Mouse (Mus musculus) urinary bladder, postnatal 4 days (tissue): ENCODE results near the gene Rab28.
"Not testable (repeated sequence)": the region's sequence is repeated elsewhere in the genome, so short reads cannot be mapped to it uniquely, and the experiment has no call there.

Experiments used
- DNase-seq, 2 experiments: peaks; one replicate each; pipeline ENCODE4 v3.0.0; 2021 to 2022; ENCODE audit warnings: low spot score in 2 of 2

Rab28 gene

DNA sequence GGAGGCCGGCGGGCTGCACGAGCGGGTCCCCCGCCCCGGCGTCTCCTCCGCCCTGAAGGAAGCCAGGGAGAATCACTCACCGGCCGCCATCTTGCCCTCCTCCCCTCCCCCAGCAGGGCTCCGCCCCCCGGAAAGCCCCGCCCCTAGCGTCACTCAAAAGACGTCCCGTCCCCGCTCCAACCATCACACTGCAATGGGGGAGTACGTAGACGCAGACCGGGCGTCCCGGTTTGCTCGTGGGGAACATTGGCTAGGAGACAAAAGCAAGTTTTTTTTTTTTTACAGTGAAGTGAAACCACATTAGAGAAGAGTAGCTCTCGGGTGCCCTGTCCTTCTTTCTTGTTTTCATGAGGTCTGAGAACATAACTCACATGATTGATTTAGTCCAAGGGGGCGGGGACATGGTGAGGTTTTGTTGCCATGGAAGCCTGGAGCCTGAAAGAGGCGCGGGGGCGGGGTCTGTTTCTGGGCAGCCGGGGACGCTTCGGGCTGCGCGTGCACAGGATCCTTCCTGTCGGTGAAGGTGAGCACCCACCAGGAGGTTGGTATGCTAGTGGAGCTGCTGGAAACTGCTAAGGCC is at the start of gene Rab28:
Gene Rab28 (minus strand): TSS at position 107 of the 580 bp plus-strand sequence.
- peak; percentile 89 to 94 for DNase-seq

DNA sequence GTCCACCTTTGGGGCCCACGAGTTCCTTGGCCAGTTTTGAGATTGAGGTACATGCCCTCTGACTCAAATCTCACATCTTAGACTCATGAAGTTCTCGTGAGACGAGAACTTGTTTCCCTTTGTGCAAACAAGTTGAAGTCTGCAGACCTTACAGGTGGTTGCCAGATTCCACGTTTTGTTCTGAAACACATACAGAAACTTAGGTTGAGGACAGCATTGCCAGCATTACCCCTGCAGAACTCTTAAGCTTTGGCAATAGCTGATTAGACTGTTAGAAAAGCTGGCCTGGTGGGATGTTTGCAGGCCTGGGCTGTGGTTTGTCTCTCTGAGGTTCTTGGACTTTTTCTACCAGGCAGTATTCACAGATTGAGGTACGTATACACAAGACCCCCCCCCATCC is 49.4 kb upstream of the Rab28 start:
- no peak for DNase-seq

DNA sequence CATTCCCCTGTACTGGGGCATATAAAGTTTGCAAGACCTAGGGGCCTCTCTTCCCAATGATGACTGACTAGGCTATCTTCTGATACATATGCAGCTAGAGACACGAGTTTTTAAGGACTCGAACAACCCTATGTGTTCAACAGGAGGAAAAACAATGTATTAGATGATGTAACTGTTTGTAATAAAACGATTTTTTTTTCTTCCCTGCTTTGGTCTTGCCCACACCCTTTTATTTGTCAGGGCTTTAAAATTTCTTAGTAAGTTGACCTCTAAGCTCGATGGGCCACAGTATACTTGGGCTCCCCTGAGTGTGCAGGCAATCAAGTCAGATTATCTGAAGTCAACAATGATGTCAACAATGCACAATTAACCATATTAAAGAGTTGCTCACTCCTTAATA is 48.4 kb upstream of the Rab28 start:
- no peak for DNase-seq

DNA sequence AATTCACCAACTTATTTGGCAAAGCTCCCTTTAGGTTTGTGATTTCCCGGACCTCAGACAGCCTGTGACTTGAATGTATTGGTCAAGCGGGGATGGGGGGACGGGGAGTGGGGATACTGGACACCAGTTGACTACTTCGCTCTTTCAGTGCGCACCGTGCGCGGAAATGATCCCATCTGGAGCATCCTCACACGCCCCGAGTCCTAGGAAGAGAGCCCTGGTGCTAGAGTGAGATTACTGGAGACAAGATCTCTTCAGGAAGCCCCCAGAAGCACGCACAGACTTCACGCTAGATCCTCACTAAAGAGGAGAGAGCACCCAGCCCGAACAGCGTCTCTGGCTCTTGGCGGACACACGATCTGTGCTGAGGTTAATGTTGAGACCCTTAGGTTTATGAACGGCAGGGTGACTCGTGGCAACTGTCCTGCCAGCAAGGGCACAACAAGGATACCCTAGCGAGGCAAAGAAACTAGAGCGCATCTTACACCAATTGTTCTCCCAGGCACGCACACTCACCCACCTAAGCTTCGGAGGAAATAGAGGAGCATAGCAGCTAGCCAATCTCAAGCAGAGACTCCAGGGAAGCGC is 47.5 kb upstream of the Rab28 start:
- no peak for DNase-seq

DNA sequence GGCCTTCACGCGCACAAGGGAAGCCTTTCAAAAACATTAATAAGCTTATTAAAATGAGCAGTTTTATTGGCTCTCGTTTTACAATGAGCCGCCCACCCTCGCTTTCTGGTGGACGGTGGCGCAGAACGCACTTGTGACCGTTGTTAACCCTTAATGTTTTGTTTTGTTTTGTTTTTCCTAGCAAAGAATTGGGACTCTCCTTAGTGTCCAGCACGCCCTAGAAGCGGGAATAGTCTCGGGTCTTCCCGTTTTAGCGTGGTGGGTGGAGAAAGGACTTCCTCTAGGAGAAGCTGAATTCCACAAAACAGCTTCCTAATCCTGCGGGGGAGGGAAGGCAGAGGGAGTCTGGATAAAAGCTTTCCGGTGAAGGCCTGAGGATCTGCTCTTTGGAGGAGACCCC is 46.9 kb upstream of the Rab28 start:
- DNase-seq, result no peak

DNA sequence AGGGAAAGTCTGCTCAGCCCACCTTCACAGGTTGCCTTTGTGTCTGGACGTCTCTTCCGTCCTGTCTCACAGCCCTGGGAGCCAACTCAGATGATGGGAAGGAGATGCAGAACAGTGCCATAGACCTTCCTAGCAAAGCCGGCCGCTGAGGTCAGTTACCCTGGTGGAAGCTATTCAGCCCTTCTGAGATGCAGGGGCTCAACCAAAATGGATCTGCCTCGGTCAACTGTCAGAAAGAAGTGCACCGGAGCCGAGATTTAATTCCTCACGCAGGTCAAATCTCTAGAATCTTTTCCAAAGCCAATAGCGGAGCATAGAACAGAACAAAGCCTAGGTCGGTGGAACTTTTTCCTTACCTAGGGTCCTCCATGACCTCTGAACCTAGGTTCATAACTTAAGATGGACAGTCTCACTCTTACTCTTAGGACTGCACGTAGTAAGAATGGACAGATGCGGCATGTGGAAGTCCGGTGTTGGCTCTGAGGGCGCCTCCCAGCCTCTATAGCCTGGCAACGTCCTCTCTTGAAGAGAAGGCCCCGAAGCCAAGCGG is 46.3 kb upstream of the Rab28 start:
- no peak for DNase-seq

DNA sequence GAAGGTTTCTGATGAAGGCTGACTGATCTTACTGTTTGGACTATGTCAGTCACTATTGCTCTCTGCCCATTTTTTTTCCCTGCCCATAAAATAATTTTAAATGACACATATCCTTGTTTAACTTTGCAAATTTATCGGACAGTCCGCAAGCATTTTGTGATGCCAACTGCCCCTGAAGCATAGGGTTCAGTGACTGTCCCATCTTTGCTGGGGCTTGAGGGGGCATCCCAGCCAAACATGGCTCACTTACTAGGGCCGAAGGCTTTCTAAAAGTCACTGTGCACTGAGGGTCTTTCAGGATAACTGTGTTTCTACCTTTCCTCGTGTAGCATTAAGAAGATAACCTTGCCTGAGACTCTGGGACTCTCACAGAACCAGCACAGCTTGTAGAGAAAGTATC is 44.8 kb upstream of the Rab28 start:
- no peak for DNase-seq

DNA sequence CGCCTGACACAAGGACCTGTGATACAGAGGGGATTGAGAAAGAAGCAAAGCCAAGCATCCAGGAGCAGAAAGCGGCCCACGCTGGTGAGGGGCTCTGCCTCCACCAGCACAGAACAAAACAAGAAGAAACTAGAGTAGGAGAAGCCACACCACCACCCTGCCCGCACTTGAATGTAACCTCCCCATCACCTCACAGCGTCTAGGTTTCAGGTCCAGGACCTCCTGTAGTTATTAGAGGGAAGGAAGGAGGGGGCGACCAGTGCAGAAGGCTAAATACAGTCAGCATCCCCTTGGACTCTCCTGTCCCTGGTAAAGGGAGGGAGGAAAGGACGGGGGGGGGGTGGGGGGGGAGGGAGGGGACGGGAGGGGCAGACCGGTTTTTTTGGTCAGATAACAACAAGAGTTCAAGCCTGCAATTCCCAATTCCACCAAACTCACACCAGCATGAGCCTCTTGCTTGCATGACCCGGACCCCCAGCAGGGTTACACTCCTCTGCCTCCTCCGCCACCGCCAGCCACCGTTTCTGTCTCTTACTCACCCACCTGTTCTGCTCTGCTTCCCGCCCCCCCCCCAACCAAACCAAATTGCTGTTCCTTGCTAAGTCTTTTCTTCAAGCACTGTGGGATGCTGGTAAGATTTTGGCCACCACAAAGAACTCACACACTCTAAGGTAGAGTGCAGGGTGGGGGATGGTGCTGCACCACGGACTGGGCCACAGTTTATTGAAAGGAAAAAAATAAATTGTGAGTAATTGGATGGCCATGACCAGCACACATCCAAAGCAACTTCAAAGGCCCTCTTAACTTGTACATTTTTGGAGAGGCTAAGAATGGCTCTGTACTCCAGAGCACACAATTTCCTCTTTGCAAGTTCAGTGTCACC is 37.2 kb upstream of the Rab28 start:
- no peak for DNase-seq

DNA sequence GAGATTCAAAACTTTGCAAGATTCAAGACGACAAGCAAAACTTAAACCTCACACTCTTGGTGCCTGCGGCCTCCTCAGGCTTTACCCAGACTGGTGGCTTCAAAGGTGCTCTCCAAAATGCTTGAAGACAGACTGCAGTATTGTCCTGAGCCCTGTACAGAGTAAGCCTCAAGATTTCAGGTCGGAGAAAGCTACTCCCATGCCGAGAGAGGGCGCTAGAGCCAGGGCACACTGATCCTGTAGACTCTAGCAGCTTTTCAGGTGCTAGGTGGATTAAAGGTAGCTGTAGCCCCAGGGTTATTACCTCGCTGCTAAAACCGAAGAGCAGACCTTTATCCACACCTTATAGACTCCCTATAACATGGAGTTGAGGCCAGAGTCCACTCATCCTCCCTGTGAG is 36.3 kb upstream of the Rab28 start:
- DNase-seq, result no peak

DNA sequence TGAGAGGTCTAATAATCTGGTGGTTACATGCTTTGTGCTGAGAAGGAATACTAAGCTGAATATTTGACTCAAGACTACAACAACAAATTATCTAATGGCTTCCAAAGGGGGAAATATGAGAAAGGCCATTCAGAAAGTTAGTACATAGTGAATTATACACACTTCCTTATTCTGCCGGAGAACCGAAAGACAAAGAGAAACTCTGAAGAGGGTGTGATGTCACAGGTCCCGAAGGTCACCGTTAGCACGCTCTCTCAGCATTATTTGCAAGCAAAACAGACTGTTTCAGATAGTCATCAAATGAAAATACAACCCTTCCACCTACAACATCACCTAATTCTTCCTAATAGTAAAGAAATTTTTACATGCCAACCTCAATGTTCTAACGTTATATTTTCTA is 30.9 kb upstream of the Rab28 start:
- no peak for DNase-seq

DNA sequence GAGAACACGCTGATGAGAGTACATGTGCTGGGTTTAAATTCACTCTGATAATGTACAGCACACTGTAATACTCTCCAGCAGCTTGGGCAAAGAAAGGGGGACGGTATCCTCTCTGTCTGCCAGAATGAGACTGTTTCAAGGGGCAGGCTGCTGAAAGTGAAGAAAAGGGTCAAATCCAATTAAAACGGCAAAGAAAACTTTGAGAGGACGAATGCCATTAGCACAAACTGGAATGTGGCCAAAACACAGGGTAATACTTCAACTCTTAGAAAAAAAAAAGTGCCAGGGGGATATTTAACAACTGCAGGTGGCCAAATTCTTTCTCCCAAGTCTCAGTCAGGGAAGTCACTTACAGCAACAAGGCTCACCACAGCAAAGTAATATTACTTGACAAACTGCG is 29.1 kb upstream of the Rab28 start:
- DNase-seq, result no peak

DNA sequence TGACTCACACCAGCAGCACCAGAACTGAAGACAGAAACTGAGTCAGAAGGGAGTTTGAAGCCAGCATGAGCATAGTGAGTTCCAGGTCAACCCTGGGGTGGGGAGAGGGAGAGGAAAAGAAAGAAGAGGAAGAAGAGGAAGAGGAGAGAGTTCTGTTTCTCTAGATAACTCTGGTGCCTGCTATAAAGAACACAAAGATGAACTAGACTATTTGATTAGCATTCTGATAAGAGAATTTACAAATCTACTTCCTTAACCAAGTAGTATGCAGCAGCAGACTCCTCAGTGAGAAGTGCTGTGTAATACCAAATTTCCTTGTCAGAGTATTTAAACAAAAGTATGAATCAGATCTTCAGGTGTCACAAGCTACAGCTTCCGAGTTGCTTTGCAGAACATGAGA is 19.1 kb upstream of the Rab28 start:
- DNase-seq, result no peak

DNA sequence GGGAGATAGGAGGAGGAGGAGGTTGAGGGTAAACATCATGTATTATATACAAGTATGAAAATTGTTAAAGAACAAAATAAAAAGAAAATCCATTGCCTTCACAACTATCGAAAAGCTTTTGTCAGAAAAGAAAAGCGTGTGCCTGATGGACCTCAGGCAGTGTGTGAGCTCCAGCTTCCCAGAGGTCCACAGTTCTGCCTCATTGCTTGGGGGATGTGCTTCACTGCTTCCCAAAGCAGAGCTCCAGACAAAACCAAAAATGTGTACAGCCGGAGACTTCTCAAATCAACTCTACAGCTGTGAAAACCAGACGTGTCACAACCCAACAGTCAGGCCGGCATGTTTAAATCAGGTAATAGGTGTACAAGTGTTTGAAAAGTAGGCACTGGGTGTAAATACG is 17.6 kb upstream of the Rab28 start:
- no peak for DNase-seq

DNA sequence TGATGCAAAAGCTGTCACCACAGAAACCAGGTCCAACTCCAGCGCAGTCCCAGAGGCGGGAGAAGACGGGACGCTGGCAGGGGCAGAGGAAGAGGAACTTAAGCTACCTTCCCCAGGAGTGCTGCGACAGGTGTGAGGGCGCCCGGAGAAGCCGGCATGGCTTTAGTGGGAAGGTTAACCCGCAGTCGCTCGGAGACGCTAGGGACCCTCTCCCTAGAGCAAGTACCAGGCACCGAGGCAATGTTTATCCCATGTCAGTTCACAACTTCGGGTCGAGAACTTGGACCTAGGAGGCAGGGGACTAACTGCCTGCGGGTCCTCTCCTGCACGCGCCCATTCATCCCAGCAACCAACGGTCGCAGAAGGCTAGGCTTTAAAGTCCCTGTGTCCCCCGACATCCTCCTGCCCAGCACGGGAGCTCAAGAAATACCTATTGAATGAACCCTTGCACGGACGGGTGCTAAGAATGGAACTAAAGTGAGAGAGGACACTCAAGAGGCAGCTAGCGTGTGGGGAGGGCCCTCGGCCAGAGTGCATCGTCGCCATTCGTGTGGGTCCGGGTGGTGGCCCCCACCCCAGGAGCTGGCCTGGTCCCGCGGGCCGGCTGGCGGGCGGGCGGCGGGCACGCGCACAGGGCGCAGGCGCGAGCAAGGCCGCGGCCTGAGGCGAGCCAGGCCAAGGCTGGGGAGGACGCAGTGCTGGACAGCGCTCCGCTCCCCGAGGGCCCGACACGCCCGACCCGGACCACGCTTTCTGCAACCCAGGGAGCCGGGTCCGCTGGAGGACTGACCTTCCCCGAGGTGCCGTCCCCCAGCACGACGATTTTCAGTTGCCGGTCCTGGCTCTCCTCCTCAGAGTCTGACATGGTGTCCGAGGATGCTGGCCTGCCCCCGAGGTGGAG is 592 bp downstream of the Rab28 start:
- peak in 1 of 2 experiments; percentile 18 for DNase-seq

DNA sequence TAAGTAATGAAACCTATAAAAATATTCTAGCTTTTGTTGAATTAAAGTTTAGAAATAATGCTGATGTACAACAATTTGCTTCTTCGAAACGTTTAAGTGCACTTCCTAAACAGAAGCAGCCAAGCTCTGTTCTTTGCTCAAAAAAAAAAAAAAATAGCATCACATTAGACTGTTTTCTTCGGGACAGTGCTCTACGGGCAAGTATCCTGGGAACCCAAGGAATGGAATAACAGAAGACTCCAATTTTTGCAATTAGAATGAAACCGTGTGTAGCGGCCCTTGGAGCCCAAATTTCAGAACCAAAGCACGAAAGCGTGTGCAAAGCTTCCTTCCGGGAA is 1.2 kb downstream of the Rab28 start:
- DNase-seq, result no peak

DNA sequence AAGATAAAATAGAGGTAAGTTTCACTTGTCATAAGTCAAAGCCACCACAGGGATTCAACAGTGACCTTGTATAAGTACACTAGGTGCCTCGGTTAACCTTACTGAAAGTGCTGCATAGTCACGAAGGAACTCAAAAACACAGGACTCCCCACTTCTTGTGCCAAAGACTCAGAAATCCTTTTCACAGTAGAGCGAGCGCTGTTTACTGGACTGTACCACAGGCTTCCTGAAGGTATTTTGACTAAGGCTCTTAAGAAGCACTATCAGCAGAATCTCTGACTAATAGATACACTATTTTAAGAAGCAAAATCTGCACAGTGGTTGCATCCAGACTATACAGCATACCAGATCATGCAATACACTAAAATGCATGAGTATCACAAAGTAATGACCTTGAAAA is 6.9 kb downstream of the Rab28 start:
- not testable (repeated sequence) for DNase-seq

DNA sequence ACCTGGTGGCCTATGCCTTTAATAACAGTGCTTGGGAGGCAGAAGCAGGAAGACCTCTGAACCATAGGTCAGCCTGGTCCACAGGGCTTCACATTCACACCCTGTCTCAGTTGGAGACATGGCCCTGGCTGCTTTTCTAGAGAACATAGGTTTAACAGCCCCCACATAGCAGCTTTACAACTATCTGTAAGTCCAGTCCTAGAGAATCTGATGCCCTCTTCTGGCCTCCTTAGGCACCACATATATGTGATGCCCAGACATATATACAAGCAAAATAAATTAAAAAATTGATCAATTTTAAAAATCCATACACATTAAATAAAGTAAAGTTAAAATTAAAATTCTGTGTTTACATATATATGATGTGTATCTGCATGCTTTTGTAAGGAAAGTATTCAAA is 10.0 kb downstream of the Rab28 start:
- DNase-seq, result no peak

DNA sequence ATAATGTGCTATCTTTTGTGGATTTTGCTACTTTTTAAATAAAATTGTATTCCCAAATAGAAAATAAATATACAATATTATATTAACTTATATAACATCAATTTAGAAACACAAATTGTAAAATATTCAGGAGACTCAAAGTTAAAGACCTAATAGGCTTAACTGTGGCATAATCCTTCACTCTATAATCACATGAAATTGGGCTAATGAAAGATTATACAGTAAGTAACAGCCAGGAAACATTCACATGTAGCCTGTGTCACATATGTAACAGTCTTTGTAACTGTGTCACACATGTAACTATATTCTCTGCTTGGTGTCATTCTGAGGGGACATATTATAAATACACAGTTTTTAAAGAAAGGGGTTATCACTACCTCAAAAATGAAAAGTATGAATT is 22.9 kb downstream of the Rab28 start:
- no peak for DNase-seq

DNA sequence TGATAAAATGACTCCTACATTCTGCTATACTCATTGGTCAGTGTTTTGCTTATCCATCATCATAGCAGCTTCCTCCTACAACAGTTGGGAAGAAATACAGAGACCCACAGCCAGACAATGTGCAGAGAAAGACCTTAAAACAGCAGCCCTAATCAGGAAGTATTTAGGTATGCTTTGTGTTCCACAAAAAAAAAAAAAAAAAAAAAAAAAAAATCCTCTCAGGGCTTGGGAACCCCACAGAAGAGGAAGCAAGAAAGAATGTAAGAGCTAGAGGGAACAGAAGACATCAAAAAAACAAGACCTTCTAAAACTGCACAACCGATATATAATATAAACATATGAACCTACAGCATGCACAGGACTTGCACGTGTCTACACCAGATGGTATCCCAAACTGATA is 24.0 kb downstream of the Rab28 start:
- no peak for DNase-seq

DNA sequence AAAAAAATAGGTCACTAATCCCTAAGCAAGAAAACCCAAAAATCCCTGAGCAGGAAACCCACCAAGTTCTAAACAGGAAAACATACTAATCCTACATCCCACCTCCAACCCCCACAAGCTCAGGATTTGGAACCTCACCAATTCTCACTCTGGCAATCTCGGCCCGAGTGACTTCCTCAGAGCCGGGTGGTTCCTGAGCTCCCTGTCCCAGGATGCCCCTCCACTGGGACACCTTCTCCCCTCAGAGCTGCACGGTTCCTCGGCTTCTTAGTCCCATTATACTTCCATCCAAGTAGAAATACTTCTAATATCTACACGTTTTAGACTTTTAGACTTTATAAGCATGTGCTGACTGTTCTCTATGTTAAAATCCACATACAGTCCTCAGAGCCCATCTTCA is 41.9 kb downstream of the Rab28 start:
- DNase-seq, result no peak

DNA sequence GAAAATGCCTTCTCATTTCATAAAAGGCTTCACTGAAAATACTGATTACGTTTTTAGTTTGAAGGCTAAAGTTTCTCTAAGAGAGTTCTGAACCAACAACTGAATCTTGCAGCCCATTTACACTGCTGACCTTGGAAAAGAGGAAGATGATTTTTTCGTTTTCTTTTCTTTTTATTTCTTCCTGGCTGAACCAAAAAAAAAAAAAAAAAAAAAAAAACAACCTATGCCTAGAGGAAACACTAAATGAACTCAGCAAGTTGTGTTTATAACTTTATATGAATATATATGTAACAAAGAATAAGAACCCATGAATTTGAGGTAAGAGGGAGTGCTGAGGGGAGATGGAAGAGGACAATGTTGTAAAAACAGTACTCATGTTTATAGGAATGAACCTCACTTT is 71.2 kb downstream of the Rab28 start:
- no peak for DNase-seq
